Mouse (Mus musculus) cortical plate, adult 2 months (tissue): Measurements from ENCODE around the gene Plcd1.

ENCODE experiments used
- CTCF ChIP-seq: fragments of 200-500 bp; IDR thresholded peaks from 2 replicates; pipeline ENCODE4 v1.5.1; 2011; ENCODE audit warnings: mild to moderate bottlenecking, control low read depth, low read length; ENCODE audit not compliant: insufficient read depth; ENCODE audit errors: extremely low read depth
- POLR2A ChIP-seq: fragments of 200-500 bp; IDR thresholded peaks from 2 replicates; pipeline ENCODE4 v1.6.1; 2011; ENCODE audit warnings: mild to moderate bottlenecking, low read length, control low read depth; ENCODE audit not compliant: insufficient read depth; ENCODE audit errors: extremely low read depth

DNA sequence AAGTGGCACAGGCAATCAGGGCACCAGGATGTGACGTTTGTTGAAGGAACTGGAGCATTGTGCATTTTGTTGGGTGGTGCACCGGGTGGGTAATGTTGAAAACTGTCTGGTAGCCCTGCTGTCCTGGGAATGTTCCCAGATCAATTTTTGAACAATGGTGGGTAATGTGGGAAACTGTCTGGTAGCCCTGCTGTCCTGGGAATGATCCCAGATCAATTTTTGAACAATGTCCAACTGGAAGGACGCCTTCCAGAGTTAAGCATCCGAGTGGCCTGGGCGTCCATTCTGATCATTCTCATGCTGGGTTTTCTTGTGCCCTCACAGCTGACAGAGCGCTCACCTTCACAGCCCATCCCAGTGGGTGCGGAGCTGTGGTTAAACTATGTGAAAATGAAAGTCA is 66.0 kb downstream of the Plcd1 start:
- TF ChIP-seq CTCF: no peak
- no peak for TF ChIP-seq POLR2A
